Mouse (Mus musculus) stomach, postnatal 0 days (tissue): ENCODE measurements around the gene Sox2.

Experiments
- CTCF ChIP-seq: IDR thresholded peaks from 2 replicates; pipeline ENCODE4 v1.5.1; 2016; ENCODE audit warnings: antibody characterized with exemption, low read depth, mild to moderate bottlenecking, moderate library complexity
- EP300 ChIP-seq: optimal IDR thresholded peaks from 2 replicates; pipeline ENCODE3; 2016; ENCODE audit warnings: antibody characterized with exemption

DNA sequence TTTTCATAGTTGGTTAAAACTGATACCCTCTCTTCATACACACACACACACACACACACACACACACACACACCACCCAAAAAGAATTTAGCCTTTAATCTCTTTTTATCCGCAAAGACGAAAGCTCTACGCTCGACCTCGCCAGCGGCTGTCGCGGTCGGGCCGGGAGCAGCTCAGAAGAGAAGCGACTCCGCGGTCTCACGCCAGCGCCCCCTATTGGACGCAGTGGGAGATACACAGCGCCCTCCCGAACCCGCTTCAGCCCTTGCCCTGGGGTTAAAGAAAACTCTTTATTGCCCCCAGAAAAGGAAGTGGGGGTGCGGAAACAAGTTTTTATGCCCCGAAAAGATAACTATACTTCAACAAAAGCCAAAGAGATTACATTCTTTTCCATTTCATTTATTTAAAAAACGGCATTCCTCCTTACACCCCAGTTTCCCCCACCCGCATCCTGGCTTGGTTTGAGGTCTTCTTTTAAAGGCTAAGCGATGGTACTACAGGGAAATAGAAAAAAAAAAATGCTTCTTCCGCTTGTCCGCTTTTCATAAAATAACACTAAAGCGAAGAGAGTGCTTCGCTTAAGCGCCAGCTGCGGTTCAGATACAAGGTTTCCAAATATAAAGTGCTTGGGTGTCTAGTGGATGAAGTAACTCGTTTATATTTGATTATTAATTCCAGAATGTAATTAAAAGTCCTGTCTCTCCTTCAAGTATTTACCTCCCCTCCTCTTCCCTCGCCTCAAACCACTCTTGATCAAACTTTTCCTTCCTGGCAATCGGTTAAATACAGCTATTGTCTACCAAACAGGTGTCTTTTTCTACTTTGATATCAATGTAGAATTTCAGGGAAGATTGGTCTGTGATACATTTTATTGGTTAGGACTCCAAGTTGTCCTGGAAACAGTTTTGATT, 9.3 kb upstream of the Sox2 start:
- TF ChIP-seq CTCF (peak; percentile 81), EP300 (no peak)
